Mouse (Mus musculus): ENCODE data around the gene Wdr95. TPM values are rescaled to one million over a fixed set of nuclear protein-coding genes. Genes with fewer than 3 reads are reported as not detected.

Wdr95 gene
- total and polyA plus RNA-seq, 3 experiments: not detected

- TF ChIP-seq TBP (IDR thresholded peaks at IDR 0.05; ENCODE audit: low read depth, low read length): peak; percentile 98
- TF ChIP-seq ETS1 (IDR thresholded peaks at IDR 0.05; ENCODE audit: low read depth, low read length): no peak
- no peak for TF ChIP-seq MYB (IDR thresholded peaks at IDR 0.05; ENCODE audit: low read depth, low read length)
- TF ChIP-seq POLR2AphosphoS5 (IDR thresholded peaks at IDR 0.05; ENCODE audit: borderline replicate concordance, low read depth, low read length): peak; percentile 96; the same call in 1 of the 2 replicates
- TF ChIP-seq CTCF (IDR thresholded peaks at IDR 0.05 in 2 of 3, conservative IDR thresholded peaks at IDR 0.05 in 1 of 3; ENCODE audit: control insufficient read depth in 1 of 3, insufficient read depth in 1 of 3, low read depth in 2 of 3, low read length in 3 of 3, poor library complexity in 1 of 3, severe bottlenecking in 1 of 3): no peak
- peak in 1 of 2 experiments; percentile 99; a peak in 3 of 4 replicates for TF ChIP-seq POLR2A (IDR thresholded peaks at IDR 0.05; ENCODE audit: control insufficient read depth in 1 of 2, insufficient read depth in 1 of 2, low read depth in 1 of 2, low read length in 2 of 2, poor library complexity in 1 of 2)
- TF ChIP-seq NRF1 (IDR thresholded peaks at IDR 0.05; ENCODE audit: insufficient read depth, low read depth, low read length, poor library complexity, severe bottlenecking): no peak
- TF ChIP-seq BHLHE40 (IDR thresholded peaks at IDR 0.05; ENCODE audit: borderline replicate concordance, low read depth, low read length): no peak
- no peak for TF ChIP-seq RAD21 (IDR thresholded peaks at IDR 0.05; ENCODE audit: low read depth, low read length)
- TF ChIP-seq MEF2A (IDR thresholded peaks at IDR 0.05; ENCODE audit: extremely low read depth, insufficient replicate concordance, low read depth, low read length, poor library complexity, severe bottlenecking): no peak
- peak; percentile 90 for TF ChIP-seq GATA1 (IDR thresholded peaks at IDR 0.05; ENCODE audit: low read depth, low read length)
- no peak for TF ChIP-seq RCOR1 (IDR thresholded peaks at IDR 0.05; ENCODE audit: low read depth, low read length)
- no peak for TF ChIP-seq ZKSCAN1 (IDR thresholded peaks at IDR 0.05; ENCODE audit: low read depth, low read length)
- TF ChIP-seq GABPA (IDR thresholded peaks at IDR 0.05; ENCODE audit: low read depth, low read length): no peak
- TF ChIP-seq USF1 (IDR thresholded peaks at IDR 0.05; ENCODE audit: low read depth, low read length): no peak
- TF ChIP-seq USF2 (IDR thresholded peaks at IDR 0.05; ENCODE audit: borderline replicate concordance in 1 of 2, insufficient read depth in 1 of 2, low read depth in 1 of 2, low read length in 2 of 2): peak in 1 of 2 experiments; percentile 65; a peak in 1 of 4 replicates
- TF ChIP-seq MYC (IDR thresholded peaks at IDR 0.05; ENCODE audit: low read depth, low read length): no peak
- no peak for TF ChIP-seq HCFC1 (IDR thresholded peaks at IDR 0.05; ENCODE audit: low read depth, low read length)
- TF ChIP-seq SMC3 (IDR thresholded peaks at IDR 0.05; ENCODE audit: low read depth, low read length): no peak
- TF ChIP-seq SIN3A (IDR thresholded peaks at IDR 0.05; ENCODE audit: low read length): no peak
Measured at GRCm38 (mm10) chr5:149641277-149641892, 112.9 kb downstream of the Wdr95 start (continued).

- Histone ChIP-seq H3K4me3 (ENCODE audit: control insufficient read depth in 1 of 2, insufficient read depth in 1 of 2, low read depth in 2 of 2, low read length in 2 of 2) (peak overlapping the region; percentile 77 to 78), H3K79me2 (ENCODE audit: control insufficient read depth, insufficient read depth, low read length, poor library complexity) (peaks cover 35% of the 10 kb centered on the region), H3K36me3 (ENCODE audit: control insufficient read depth in 1 of 2, insufficient read depth in 2 of 2, low read length in 2 of 2) (peaks cover 0 to 41% of the 10 kb centered on the region in 2 experiments; a peak in 2 of 4 replicates), H3K4me1 (ENCODE audit: control insufficient read depth in 1 of 2, insufficient read depth in 2 of 2, low read length in 2 of 2) (peaks cover 17 to 36% of the 10 kb centered on the region in 2 experiments), H3K9me3 (replicated peaks; ENCODE audit: insufficient read depth, low read length) (no peaks in the 10 kb centered on the region), H3K9ac (ENCODE audit: control insufficient read depth, low read depth, low read length, poor library complexity, severe bottlenecking) (peak overlapping the region; percentile 86), H3K27me3 (ENCODE audit: control insufficient read depth in 1 of 2, insufficient read depth in 2 of 2, low read length in 2 of 2) (no peaks in the 10 kb centered on the region), H3K27ac (ENCODE audit: control insufficient read depth, low read depth, low read length) (peak overlapping the region; percentile 98)
- peak; percentile 90 for DNase-seq (ENCODE audit: low read depth, low spot score)
- peak; percentile 59; the same call in 1 of the 2 replicates for TF ChIP-seq POLR2AphosphoS5 (IDR thresholded peaks at IDR 0.05; ENCODE audit: borderline replicate concordance, low read depth, low read length)
- TF ChIP-seq E2F4 (IDR thresholded peaks at IDR 0.05; ENCODE audit: borderline replicate concordance, low read depth, low read length): no peak
- peak in 2 of 3 experiments; percentile 70 to 81; a peak in 4 of 6 replicates for TF ChIP-seq CTCF (IDR thresholded peaks at IDR 0.05 in 2 of 3, conservative IDR thresholded peaks at IDR 0.05 in 1 of 3; ENCODE audit: control insufficient read depth in 1 of 3, insufficient read depth in 1 of 3, low read depth in 2 of 3, low read length in 3 of 3, poor library complexity in 1 of 3, severe bottlenecking in 1 of 3)
Measured at GRCm38 (mm10) chr5:149642366-149642765, 113.9 kb downstream of the Wdr95 start.

Measured in MEL (cell line).